Mouse (Mus musculus) left cerebral cortex, postnatal 25 days (tissue): Measurements from ENCODE around the gene Pld6. TPM values are rescaled to one million over a fixed set of nuclear protein-coding genes. Genes with fewer than 3 reads are reported as not detected.

ENCODE experiments used
- DNase-seq, 2 experiments: peaks; one replicate each; pipeline ENCODE4 v3.0.0; 2022; ENCODE audit warnings: low spot score in 2 of 2, mixed read lengths in 1 of 2
- intact Hi-C: fragments of 180-260 bp; cut with DNase I; formaldehyde crosslinking; loops from one replicate; pipeline ENCODE4 v1.15.1; 2025
- total RNA-seq, 2 experiments: library from RNA; stranded (reverse); gene quantifications; 2 replicates each; pipeline ENCODE4 v1.2.3; 2021

Pld6 gene
- 1 to 10 TPM in 1 of 2 experiments, under 1 TPM in 1; 0.46 to 1.5 TPM for total RNA-seq

DNA sequence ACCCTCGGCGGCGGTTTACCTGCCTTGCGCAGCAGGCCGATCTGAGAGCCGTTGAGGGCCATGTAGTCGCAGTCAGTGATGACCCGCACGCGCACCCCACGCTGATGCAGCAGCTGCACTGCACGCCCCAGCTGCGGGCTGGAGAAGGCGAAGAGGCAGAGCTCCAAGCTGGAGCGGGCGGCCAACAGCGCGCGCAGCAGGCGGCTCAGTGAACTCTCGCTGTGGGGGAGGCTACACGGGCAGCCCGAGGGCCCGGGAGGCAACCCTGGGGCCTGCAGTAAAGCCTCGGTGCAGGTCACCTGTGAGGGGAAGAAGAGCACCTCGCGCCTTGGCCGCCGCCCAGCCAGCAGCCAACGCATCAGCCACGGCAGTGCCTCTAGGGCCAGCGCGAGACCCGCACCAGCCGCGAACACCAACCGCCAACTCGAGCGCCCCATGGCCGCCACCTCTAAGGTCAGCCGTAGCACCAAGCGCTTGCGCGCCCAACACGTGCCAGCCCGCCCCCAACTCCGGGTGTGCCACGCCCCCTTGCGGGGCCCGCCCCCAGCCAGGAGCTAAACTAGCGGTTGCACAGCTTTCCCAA is at the start of gene Pld6:
Pld6 (minus strand) TSS at position 447 of the 583 bp plus-strand sequence.
- peak in 1 of 2 experiments; percentile 31 for DNase-seq
- intact Hi-C loops = no loop called here

DNA sequence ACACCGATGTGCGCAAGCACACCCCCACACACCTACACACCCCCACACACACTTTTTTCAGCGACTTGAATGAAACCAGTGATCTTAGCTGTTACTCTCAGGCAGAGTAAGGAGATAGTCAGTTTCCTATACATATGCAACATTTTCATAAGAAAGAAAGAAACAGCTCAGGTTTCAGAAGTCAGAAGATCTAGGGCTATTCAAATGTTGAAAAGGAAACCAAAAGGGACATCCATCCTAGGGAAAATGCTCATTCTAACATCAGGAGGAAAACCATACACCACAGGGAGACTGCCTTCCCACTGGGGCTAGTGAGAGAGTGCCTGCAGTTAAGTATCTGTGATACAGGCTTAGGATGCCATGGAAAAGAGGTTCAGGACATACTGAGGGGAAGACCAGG is 34.2 kb upstream of the Pld6 start:
- DNase-seq = no peak
- intact Hi-C loops = no loop called here

- intact Hi-C loops = no loop called here
- DNase-seq = no peak
Measured at GRCm38 (mm10) chr11:59817916-59818315, 30.5 kb upstream of the Pld6 start.

DNA sequence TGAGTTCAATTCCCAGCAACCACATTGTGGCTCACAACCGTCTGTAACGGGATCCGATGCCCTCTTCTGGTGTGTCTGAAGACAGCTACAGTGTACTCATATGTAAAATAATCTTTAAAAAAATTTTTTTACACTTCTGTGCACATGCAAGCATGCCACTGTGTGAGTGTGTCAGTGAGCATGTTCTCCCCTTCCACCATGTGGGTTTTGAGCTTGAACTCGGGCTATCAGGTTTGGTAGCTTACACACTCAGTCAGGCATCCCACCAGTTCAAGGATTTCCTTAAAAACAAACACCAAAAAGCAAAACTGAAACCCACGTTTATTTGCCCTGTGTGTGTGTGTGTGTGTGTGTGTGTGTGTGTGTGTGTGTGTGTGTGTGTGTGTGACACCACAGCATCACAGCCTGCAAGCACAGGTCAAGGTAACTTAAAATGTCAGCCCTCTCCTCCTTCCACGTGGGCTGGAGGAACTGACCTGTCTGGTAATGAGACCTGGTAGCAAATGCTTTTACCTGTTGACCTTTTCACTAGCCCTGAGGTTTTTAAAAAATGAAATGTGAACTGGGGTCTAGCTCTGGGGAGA is 28.1 kb upstream of the Pld6 start:
- DNase-seq = no peak
- intact Hi-C loops = no loop called here

DNA sequence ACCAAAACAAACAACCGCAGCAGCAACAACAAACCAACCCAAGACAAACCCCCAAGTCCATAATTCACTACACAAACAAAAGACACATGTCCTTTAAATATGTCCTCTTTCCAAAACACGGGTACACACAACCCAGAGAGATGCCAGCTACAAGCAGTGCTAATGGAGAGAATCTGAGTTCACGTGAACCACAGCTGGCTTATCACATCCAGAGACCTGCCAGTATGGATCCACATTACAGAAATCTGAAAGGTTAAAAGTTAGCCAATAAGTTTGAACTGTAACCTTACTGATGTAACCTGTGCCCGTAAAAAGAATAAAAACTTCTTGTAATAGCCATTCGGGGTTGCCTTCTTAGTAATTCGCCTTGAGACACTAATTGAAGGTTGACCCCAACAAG is 27.5 kb upstream of the Pld6 start:
- DNase-seq = no peak
- intact Hi-C loops = no loop called here

- no peak for DNase-seq
- intact Hi-C loops = no loop called here
Measured at GRCm38 (mm10) chr11:59814311-59814710, 26.9 kb upstream of the Pld6 start.

- no peak for DNase-seq
- intact Hi-C loops = no loop called here
Measured at GRCm38 (mm10) chr11:59813276-59813675, 25.8 kb upstream of the Pld6 start.

- intact Hi-C loops = no loop called here
- DNase-seq = no peak
Measured at GRCm38 (mm10) chr11:59811211-59811610, 23.8 kb upstream of the Pld6 start.

DNA sequence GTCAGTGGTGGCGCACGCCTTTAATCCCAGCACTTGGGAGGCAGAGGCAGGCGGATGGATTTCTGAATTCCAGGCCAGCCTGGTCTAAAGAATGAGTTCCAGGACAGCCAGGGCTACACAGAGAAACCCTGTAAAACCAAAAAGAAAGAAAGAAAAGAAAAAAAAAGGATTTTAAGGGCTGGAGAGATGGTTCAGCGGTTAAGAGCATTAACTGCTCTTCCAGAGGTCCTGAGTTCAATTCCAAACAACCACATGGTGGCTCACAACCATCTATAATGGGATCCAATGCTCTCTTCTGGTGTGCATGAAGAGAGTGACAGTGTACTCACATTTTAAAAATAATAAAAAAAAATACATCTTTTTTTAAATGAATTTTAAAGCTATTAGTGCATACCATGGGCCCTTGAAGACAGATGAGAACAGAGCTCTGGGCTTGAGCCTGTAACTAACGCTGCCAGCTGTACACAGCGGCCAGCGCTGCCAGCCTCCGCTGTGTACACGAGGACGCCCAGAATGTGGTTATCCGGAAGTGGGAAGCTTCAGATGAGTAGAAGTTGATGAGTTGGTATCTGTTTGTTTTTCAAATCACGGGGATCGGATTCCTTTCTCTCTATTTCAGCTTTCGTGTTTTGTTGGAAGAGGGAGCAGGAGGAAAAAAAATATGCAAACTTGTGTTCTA is 23.2 kb upstream of the Pld6 start:
- intact Hi-C loops = no loop called here
- no peak for DNase-seq

GRCm38 (mm10) chr11:59809670-59810474 is 22.4 kb upstream of the Pld6 start, which contains the start of gene Flcn:
TSS of gene Flcn (minus strand) at chr11:59810016.
- intact Hi-C loops = no loop called here
- DNase-seq = peak; percentile 87 to 89

GRCm38 (mm10) chr11:59809071-59809669 is 21.7 kb upstream of the Pld6 start:
- peak in 1 of 2 experiments; percentile 23 for DNase-seq
- intact Hi-C loops = no loop called here

DNA sequence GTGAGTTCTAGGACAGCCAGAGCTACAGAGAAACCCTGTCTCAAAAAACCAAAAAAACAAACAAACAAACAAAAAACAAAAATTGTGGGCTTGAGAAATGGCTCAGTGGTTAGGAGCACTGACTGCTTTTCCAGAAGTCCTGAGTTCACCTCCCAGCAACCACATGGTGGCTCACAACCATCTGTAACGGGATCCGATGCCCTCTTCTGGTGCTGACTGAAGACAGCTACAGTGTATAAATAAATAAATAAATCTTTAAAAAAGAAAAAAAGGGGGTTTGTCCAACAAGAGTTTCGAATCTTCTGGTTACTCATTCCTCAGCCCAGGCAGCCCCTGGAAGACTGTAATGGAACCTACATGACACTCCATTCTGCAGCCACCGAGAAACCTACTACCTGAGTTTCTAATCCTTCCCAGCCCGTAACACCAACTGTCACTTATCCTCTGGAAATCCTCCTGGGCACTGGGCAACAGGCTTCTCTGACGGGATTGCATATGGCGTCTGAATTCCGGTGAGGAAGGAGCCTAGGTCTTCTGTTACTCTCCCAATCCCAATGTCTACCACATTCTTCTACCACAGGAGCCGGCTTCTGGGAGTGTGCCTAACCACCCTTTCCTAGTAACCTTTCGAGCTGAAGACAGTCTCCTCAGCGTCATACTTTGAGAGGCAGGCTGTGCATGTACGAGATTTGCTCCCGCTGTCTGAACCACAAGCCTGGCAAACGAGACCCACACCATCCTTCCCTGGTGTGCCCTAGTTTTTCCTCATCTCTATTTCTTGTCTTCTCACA is 20.9 kb upstream of the Pld6 start:
- no peak for DNase-seq
- intact Hi-C loops = no loop called here

- intact Hi-C loops = no loop called here
- no peak for DNase-seq
Measured at GRCm38 (mm10) chr11:59805656-59806055, 18.2 kb upstream of the Pld6 start.

DNA sequence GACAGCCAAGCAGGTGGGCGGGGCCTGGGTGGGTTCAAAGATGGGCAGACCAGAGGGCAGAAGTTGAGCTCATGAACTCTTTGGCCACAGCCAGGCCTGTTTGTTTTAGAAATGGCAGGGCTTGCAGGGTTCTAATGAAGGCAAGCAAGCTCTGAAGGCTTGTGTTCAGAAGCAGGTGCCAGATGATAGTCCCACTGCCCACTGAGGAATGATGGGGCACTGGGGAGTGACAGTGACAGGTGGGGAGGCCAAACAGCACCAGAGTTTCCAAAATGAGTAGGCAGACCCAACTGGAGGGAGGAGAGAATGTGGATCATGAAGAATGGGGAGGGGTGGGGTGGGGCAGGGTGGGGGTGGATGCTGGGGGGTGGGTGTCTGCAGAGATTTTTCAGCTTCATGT is 17.8 kb upstream of the Pld6 start:
- intact Hi-C loops = no loop called here
- DNase-seq = no peak

GRCm38 (mm10) chr11:59804409-59805110 is 17.1 kb upstream of the Pld6 start:
- intact Hi-C loops = no loop called here
- DNase-seq = no peak

GRCm38 (mm10) chr11:59803516-59803915 is 16.1 kb upstream of the Pld6 start:
- intact Hi-C loops = no loop called here
- DNase-seq = no peak

GRCm38 (mm10) chr11:59801881-59802280 is 14.4 kb upstream of the Pld6 start:
- intact Hi-C loops = no loop called here
- DNase-seq = no peak

DNA sequence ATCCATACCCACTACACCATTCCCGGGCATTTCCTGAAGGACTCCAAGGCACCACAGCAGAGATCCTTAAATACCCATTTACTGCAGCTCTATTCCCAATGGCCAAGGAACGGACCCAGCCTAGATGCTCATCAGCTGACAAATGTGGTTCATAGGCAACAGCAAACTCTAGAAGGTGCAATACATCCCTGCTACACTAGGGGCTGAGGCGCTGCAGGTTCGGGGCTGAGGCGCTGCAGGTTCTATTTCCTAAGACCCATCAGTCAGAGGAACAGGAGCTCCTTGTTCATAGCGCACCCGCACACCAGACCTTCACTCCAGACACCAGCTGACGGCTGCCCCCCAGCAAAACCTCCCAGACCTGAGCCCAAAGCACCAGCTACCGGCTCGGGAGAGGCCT is 13.0 kb upstream of the Pld6 start:
- intact Hi-C loops = no loop called here
- DNase-seq = no peak

DNA sequence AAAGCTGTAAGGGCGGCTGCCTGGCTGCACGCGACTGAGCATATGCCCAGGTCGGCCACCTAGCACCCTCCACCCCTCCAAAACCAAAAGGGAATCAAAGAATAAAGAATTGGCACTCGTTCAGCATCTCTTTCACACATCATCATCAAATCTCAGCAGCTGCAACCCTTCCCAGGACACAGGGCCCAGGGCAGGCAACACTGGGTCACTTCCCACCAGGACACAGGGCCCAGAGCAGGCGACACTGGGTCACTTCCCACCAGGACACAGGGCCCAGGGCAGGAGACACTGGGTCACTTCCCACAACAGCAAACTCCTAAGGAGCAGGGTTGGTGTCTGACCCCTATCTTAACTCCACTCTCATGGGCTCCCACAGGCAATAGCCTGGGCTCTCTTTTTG is 5.9 kb upstream of the Pld6 start:
- intact Hi-C loops = no loop called here
- no peak for DNase-seq
